Mouse (Mus musculus): ENCODE data around the gene Crb1.

DNA sequence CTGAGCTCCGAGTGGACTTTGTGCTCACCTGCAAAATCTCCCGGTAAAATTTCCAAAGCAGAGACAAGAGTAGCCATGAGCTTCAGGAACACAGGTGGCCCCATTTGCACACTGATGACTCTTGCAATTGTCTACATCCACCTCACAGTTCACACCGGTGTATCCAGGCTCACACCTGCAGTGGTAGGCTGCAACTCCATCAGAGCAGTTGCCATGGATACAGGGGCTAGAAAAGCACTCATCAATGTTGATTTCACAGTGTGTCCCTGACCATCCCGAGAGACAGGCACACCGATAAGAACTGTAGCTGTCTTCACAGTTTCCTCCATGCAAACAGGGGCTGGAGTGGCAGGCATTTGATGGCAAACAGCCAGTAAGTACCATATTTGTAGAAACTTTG is 140.1 kb downstream of the Crb1 start:
- TF ChIP-seq POLR2A (IDR thresholded peaks at IDR 0.05; ENCODE audit: insufficient read depth, low read depth, low read length) (no peak), CTCF (IDR thresholded peaks at IDR 0.05; ENCODE audit: insufficient read depth, low read depth, low read length) (no peak)

All from olfactory bulb, adult 2 months (tissue).